Mouse (Mus musculus) limb, embryonic 13.5 days (tissue): ENCODE results near the gene Rasa2. TPM values are rescaled to one million over a fixed set of nuclear protein-coding genes. Genes with fewer than 3 reads are reported as not detected.
A peak's percentile ranks its signal among the peaks of the same experiment; 100 is the strongest.
"Not testable (repeated sequence)": the region's sequence is repeated elsewhere in the genome, so short reads cannot be mapped to it uniquely, and the experiment has no call there.

Experiments used
- ATAC-seq: fragments of 200-750 bp; cut with Nextera tagmentation; 2 replicates; pipeline ENCODE4 v1.8.0; 2017; ENCODE audit warnings: low read depth, moderate number of reproducible peaks, moderate TSS enrichment; ENCODE audit not compliant: low FRiP score
- H3K27ac ChIP-seq: fragments of 300-500 bp; sonication (generic); 2 replicates; pipeline ENCODE4 v1.5.1; 2015; ENCODE audit warnings: inconsistent platforms, mild to moderate bottlenecking, moderate library complexity
- H3K27me3 ChIP-seq: fragments of 300-500 bp; sonication (generic); 2 replicates; pipeline ENCODE4 v1.6.1; 2015; ENCODE audit warnings: mild to moderate bottlenecking, inconsistent platforms
- H3K36me3 ChIP-seq: fragments of 300-500 bp; sonication (generic); 2 replicates; pipeline ENCODE4 v1.6.1; 2015; ENCODE audit warnings: inconsistent platforms, mild to moderate bottlenecking, moderate library complexity
- H3K4me1 ChIP-seq: fragments of 300-500 bp; sonication (generic); 2 replicates; pipeline ENCODE4 v1.6.1; 2015; ENCODE audit warnings: inconsistent platforms
- H3K4me2 ChIP-seq: fragments of 300-500 bp; sonication (generic); replicated peaks from 2 replicates; pipeline ENCODE4 v1.6.1; 2015; ENCODE audit warnings: inconsistent platforms, mild to moderate bottlenecking, moderate library complexity
- H3K4me3 ChIP-seq: fragments of 300-500 bp; sonication (generic); 2 replicates; pipeline ENCODE4 v1.5.1; 2015; ENCODE audit warnings: moderate library complexity, mild to moderate bottlenecking, inconsistent platforms
- H3K9ac ChIP-seq: fragments of 300-500 bp; sonication (generic); 2 replicates; pipeline ENCODE4 v1.6.1; 2015; ENCODE audit warnings: mild to moderate bottlenecking, inconsistent platforms
- H3K9me3 ChIP-seq: fragments of 300-500 bp; sonication (generic); 2 replicates; pipeline ENCODE4 v1.6.1; 2016; ENCODE audit warnings: inconsistent platforms
- WGBS: fragments of 180-500 bp; shearing (Covaris S2); methylation state at CpG from one replicate; pipeline ENCODE4 v1.1.7; 2015; 5-methylcytosine and 5-hydroxymethylcytosine counted together
- polyA plus RNA-seq: library from polyadenylated mRNA; unstranded; fragments of >200 nt; fragmentation: Nextera tagmentation; extraction: Ambion mirVana; gene quantifications from 2 replicates; pipeline ENCODE4 v1.2.1, GENCODE M21; 2015

Rasa2 gene
- polyA plus RNA-seq, 1 experiment from 2014 or later = 22.7 TPM

GRCm38 (mm10) chr9:96535431-96535830 is 96.0 kb downstream of the Rasa2 start:
- no peak for ATAC-seq
- Histone ChIP-seq H3K9me3 (no peaks in the 10 kb centered on the region), H3K4me3 (no peak overlapping the region), H3K4me1 (peaks cover 33% of the 10 kb centered on the region), H3K27me3 (no peaks in the 10 kb centered on the region), H3K9ac (no peak overlapping the region), H3K4me2 (no peak overlapping the region), H3K36me3 (no peaks in the 10 kb centered on the region), H3K27ac (no peak overlapping the region)
- WGBS = 89% methylated on average over 6 of the region's 6 CpGs

GRCm38 (mm10) chr9:96534256-96534655 is 97.2 kb downstream of the Rasa2 start:
- Histone ChIP-seq H3K36me3 (no peaks in the 10 kb centered on the region), H3K9ac (no peak overlapping the region), H3K27ac (no peak overlapping the region), H3K4me3 (no peak overlapping the region), H3K4me1 (peaks cover 40% of the 10 kb centered on the region), H3K4me2 (no peak overlapping the region), H3K27me3 (no peaks in the 10 kb centered on the region), H3K9me3 (no peaks in the 10 kb centered on the region)
- no peak for ATAC-seq
- WGBS = 81% methylated on average over 4 of the region's 4 CpGs

- no peaks in the 10 kb centered on the region for H3K36me3 ChIP-seq
- H3K4me3 ChIP-seq = no peak overlapping the region
- peaks cover 38% of the 10 kb centered on the region for H3K4me1 ChIP-seq
- ATAC-seq = no peak
- H3K4me2 ChIP-seq = no peak overlapping the region
- H3K27me3 ChIP-seq = no peaks in the 10 kb centered on the region
- WGBS = 79% methylated on average over 6 of the region's 6 CpGs
- H3K9me3 ChIP-seq = no peaks in the 10 kb centered on the region
- no peak overlapping the region for H3K9ac ChIP-seq
- no peak overlapping the region; the same call in 1 of the 2 replicates for H3K27ac ChIP-seq
Measured at GRCm38 (mm10) chr9:96533476-96533875, 97.9 kb downstream of the Rasa2 start.

- Histone ChIP-seq H3K9me3 (no peaks in the 10 kb centered on the region), H3K4me3 (no peak overlapping the region), H3K27me3 (no peaks in the 10 kb centered on the region), H3K4me2 (no peak overlapping the region), H3K9ac (no peak overlapping the region), H3K4me1 (peaks cover 36% of the 10 kb centered on the region), H3K27ac (no peak overlapping the region), H3K36me3 (no peaks in the 10 kb centered on the region)
- no peak for ATAC-seq
- WGBS = 49% methylated on average over 4 of the region's 4 CpGs
Measured at GRCm38 (mm10) chr9:96532531-96532930, 98.9 kb downstream of the Rasa2 start.

- no peaks in the 10 kb centered on the region for H3K9me3 ChIP-seq
- H3K4me2 ChIP-seq = peak overlapping the region; percentile 53
- peak overlapping the region; percentile 29 for H3K4me3 ChIP-seq
- peaks cover 25% of the 10 kb centered on the region for H3K4me1 ChIP-seq
- H3K9ac ChIP-seq = 0 out of 2 replicates have a peak overlapping the region, but pooled peaks have one; percentile 8
- no peaks in the 10 kb centered on the region for H3K27me3 ChIP-seq
- H3K27ac ChIP-seq = 0 out of 2 replicates have a peak overlapping the region, but pooled peaks have one; percentile 39
- ATAC-seq = peak; percentile 78
- H3K36me3 ChIP-seq = no peaks in the 10 kb centered on the region
- 16% methylated on average over 11 of the region's 11 CpGs for WGBS
Measured at GRCm38 (mm10) chr9:96530674-96531081, 100.7 kb downstream of the Rasa2 start.

- peak overlapping the region; percentile 53 for H3K4me2 ChIP-seq
- no peak for ATAC-seq
- no peaks in the 10 kb centered on the region for H3K27me3 ChIP-seq
- 42% methylated on average over 10 of the region's 10 CpGs for WGBS
- peak overlapping the region; percentile 39; the same call in 1 of the 2 replicates for H3K27ac ChIP-seq
- H3K4me3 ChIP-seq = peak overlapping the region; percentile 29
- no peaks in the 10 kb centered on the region for H3K9me3 ChIP-seq
- no peaks in the 10 kb centered on the region for H3K36me3 ChIP-seq
- H3K9ac ChIP-seq = no peak overlapping the region
- H3K4me1 ChIP-seq = peaks cover 29% of the 10 kb centered on the region
Measured at GRCm38 (mm10) chr9:96529961-96530673, 101.3 kb downstream of the Rasa2 start.

- H3K27ac ChIP-seq = no peak overlapping the region
- no peaks in the 10 kb centered on the region for H3K9me3 ChIP-seq
- no peak overlapping the region for H3K9ac ChIP-seq
- ATAC-seq = no peak
- H3K36me3 ChIP-seq = no peaks in the 10 kb centered on the region
- H3K4me1 ChIP-seq = peaks cover 21% of the 10 kb centered on the region
- H3K27me3 ChIP-seq = no peaks in the 10 kb centered on the region
- 82% methylated on average over 4 of the region's 4 CpGs for WGBS
- H3K4me2 ChIP-seq = no peak overlapping the region
- H3K4me3 ChIP-seq = no peak overlapping the region
Measured at GRCm38 (mm10) chr9:96526011-96526410, 105.4 kb downstream of the Rasa2 start.

GRCm38 (mm10) chr9:96524972-96525506 is 106.4 kb downstream of the Rasa2 start, which contains the start of gene Gm28729:
Gm28729 (minus strand) TSS chr9:96525264.
- no peak within 1 kb of the TSS for H3K27ac ChIP-seq
- H3K4me3 ChIP-seq = no peak within 1 kb of the TSS
- WGBS = 53% methylated on average over 12 of the region's 12 CpGs
- no peaks in the 10 kb centered on the region for H3K27me3 ChIP-seq
- H3K4me2 ChIP-seq = no peak within 1 kb of the TSS
- 0 out of 2 replicates have a peak within 1 kb of the TSS, but pooled peaks have one; percentile 4 for H3K9ac ChIP-seq
- 0 out of 2 replicates have a peak, but pooled peaks have one; percentile 10 for ATAC-seq
- no peaks in the 10 kb centered on the region for H3K36me3 ChIP-seq
- no peaks in the 10 kb centered on the region for H3K9me3 ChIP-seq
- peaks cover 12% of the 10 kb centered on the region for H3K4me1 ChIP-seq

- H3K27ac ChIP-seq = no peak overlapping the region
- ATAC-seq = no peak
- H3K4me3 ChIP-seq = no peak overlapping the region
- no peak overlapping the region for H3K9ac ChIP-seq
- H3K4me2 ChIP-seq = no peak overlapping the region
- H3K27me3 ChIP-seq = no peaks in the 10 kb centered on the region
- H3K4me1 ChIP-seq = peaks cover 8% of the 10 kb centered on the region
- H3K36me3 ChIP-seq = no peaks in the 10 kb centered on the region
- H3K9me3 ChIP-seq = no peaks in the 10 kb centered on the region
- 76% methylated on average over 5 of the region's 5 CpGs for WGBS
Measured at GRCm38 (mm10) chr9:96523148-96523547, 108.3 kb downstream of the Rasa2 start.

GRCm38 (mm10) chr9:96521574-96521973 is 109.8 kb downstream of the Rasa2 start:
- not testable (repeated sequence) for H3K9me3 ChIP-seq, H3K4me3 ChIP-seq, ATAC-seq, H3K4me1 ChIP-seq, H3K36me3 ChIP-seq, H3K4me2 ChIP-seq, H3K9ac ChIP-seq, H3K27ac ChIP-seq, H3K27me3 ChIP-seq
- 83% methylated on average over 2 of the region's 2 CpGs for WGBS

GRCm38 (mm10) chr9:96517429-96517828 is 114.0 kb downstream of the Rasa2 start:
- Histone ChIP-seq H3K9me3 (no peaks in the 10 kb centered on the region), H3K27me3 (no peaks in the 10 kb centered on the region), H3K9ac (no peak overlapping the region), H3K4me3 (no peak overlapping the region), H3K4me2 (no peak overlapping the region), H3K4me1 (no peaks in the 10 kb centered on the region), H3K27ac (no peak overlapping the region), H3K36me3 (no peaks in the 10 kb centered on the region)
- no peak for ATAC-seq
- WGBS = 34% methylated on average over 4 of the region's 4 CpGs

- WGBS = 53% methylated on average over 3 of the region's 3 CpGs
- Histone ChIP-seq H3K4me1 (no peaks in the 10 kb centered on the region), H3K27ac (no peak overlapping the region), H3K27me3 (no peaks in the 10 kb centered on the region), H3K4me3 (no peak overlapping the region), H3K9me3 (no peaks in the 10 kb centered on the region), H3K4me2 (no peak overlapping the region), H3K36me3 (no peaks in the 10 kb centered on the region), H3K9ac (no peak overlapping the region)
- no peak for ATAC-seq
Measured at GRCm38 (mm10) chr9:96516806-96517205, 114.6 kb downstream of the Rasa2 start.
